In genomic region chr1:166378431-166379012, GRCm38 (mm10) we compare ENCODE assay signal across 8 mouse cellular contexts. TPM values are rescaled to one million over a fixed set of nuclear protein-coding genes. Genes with fewer than 3 reads are reported as not detected.
A peak's percentile ranks its signal among the peaks of the same experiment; 100 is the strongest.
DNase-seq lines count a peak whose midpoint lies in the region; ATAC-seq and TF ChIP-seq lines count a peak whose summit lies in the region.

No protein-coding gene starts in this region.

- H3K27me3 ChIP-seq in heart, adult 2 months (ENCODE audit: control insufficient read depth, insufficient read depth, low read length): no peaks in the 10 kb centered on the region
- no peaks in the 10 kb centered on the region for H3K27me3 ChIP-seq in CH12.LX (replicated peaks)
- H3K27me3 ChIP-seq in forebrain, embryonic 11.5 days (ENCODE audit: control insufficient read depth, insufficient read depth, low read length): no peaks in the 10 kb centered on the region
- H3K27me3 ChIP-seq in liver, embryonic 13.5 days: no peaks in the 10 kb centered on the region

- in situ Hi-C loops in CH12.LX (cut with MboI; ENCODE audit: low pct_ligation_motif_present, low pct_unique_long_range_greater_than_20kb, low sequenced_read_pairs): loop anchor here (25.0 kb wide), 2 partner anchors 391 to 566 kb away; no protein-coding TSS in a partner anchor

- no peak for TF ChIP-seq EP300 in heart, adult 2 months (IDR thresholded peaks at IDR 0.05; ENCODE audit: insufficient read depth, low read depth, low read length)
- TF ChIP-seq EP300 in CH12.LX (IDR thresholded peaks at IDR 0.05; ENCODE audit: low read length): no peak

- dilution Hi-C loops in CH12.LX (cut with MboI; ENCODE audit: extremely low pct_ligation_motif_present, extremely low pct_unique_long_range_greater_than_20kb, low sequenced_read_pairs): no loop called here

- TF ChIP-seq POLR2A in heart, adult 2 months (IDR thresholded peaks at IDR 0.05; ENCODE audit: insufficient read depth, low read depth, low read length): peak; percentile 62
- no peak for TF ChIP-seq POLR2A in CH12.LX (IDR thresholded peaks at IDR 0.05; ENCODE audit: low read depth, low read length)

- TF ChIP-seq CTCF in heart, adult 2 months (IDR thresholded peaks at IDR 0.05): peak; percentile 24; the same call in 1 of the 2 replicates
- no peak for TF ChIP-seq CTCF in CH12.LX (conservative IDR thresholded peaks at IDR 0.05 in 1 of 2, IDR thresholded peaks at IDR 0.05 in 1 of 2; ENCODE audit: low read depth in 2 of 2, low read length in 2 of 2)

- H3K4me3 ChIP-seq in heart, adult 2 months: peak overlapping the region; percentile 49
- H3K4me3 ChIP-seq in CH12.LX (replicated peaks in 1 of 3; ENCODE audit: low read depth in 2 of 3, low read length in 2 of 3, poor library complexity in 1 of 3): peak overlapping the region in 2 of 3 experiments; percentile 43 to 49
- peak overlapping the region; percentile 93 for H3K4me3 ChIP-seq in forebrain, embryonic 11.5 days (ENCODE audit: low read depth, low read length)
- peak overlapping the region; percentile 91 for H3K4me3 ChIP-seq in liver, embryonic 13.5 days (replicated peaks)

- H3K36me3 ChIP-seq in heart, adult 2 months (ENCODE audit: control insufficient read depth, insufficient read depth, low read length): peaks cover 5% of the 10 kb centered on the region; the same call in 1 of the 2 replicates
- H3K36me3 ChIP-seq in CH12.LX (replicated peaks in 1 of 2; ENCODE audit: control insufficient read depth in 1 of 2, insufficient read depth in 1 of 2, low read length in 1 of 2): peaks cover 10 to 21% of the 10 kb centered on the region in 2 experiments
- no peaks in the 10 kb centered on the region for H3K36me3 ChIP-seq in forebrain, embryonic 11.5 days (ENCODE audit: control insufficient read depth, insufficient read depth, low read length)
- peaks cover 11% of the 10 kb centered on the region for H3K36me3 ChIP-seq in liver, embryonic 13.5 days

- H3K27ac ChIP-seq in heart, adult 2 months: peak overlapping the region; percentile 73
- no peak overlapping the region for H3K27ac ChIP-seq in CH12.LX (ENCODE audit: insufficient read depth, low read depth)
- H3K27ac ChIP-seq in forebrain, embryonic 11.5 days (ENCODE audit: low read depth, low read length): no peak overlapping the region
- H3K27ac ChIP-seq in liver, embryonic 13.5 days: peak overlapping the region; percentile 75

- no peak for DNase-seq in heart, adult 2 months
- DNase-seq in heart, adult 8-10 months (ENCODE audit: low spot score): no peak
- no peak for DNase-seq in CH12.LX (ENCODE audit: extremely low read depth)
- DNase-seq in forebrain, embryonic 11.5 days (ENCODE audit: low spot score): no peak
- no peak for DNase-seq in liver, embryonic 13.5 days
- DNase-seq in retina, embryonic 14.5 days (ENCODE audit: low spot score): no peak
- DNase-seq in adipocyte (ENCODE audit: low spot score): no peak
- no peak for DNase-seq in cerebellum, postnatal 36 days

- 4% methylated on average over 21 of the region's 21 CpGs for WGBS in heart, adult 2 months
- WGBS in forebrain, embryonic 11.5 days: 6% methylated on average over 21 of the region's 21 CpGs
- WGBS in liver, embryonic 13.5 days (ENCODE audit: insufficient replicate concordance): 10% methylated on average over 21 of the region's 21 CpGs

- no peaks in the 10 kb centered on the region for H3K9me3 ChIP-seq in CH12.LX (replicated peaks; ENCODE audit: low read length)
- H3K9me3 ChIP-seq in forebrain, embryonic 11.5 days (ENCODE audit: control insufficient read depth, low read length): no peaks in the 10 kb centered on the region
- 0 out of 2 replicates have a peak, but pooled peaks cover 4% of the 10 kb centered on the region for H3K9me3 ChIP-seq in liver, embryonic 13.5 days (replicated peaks)

- H3K4me2 ChIP-seq in CH12.LX (ENCODE audit: insufficient read depth, low read depth, poor library complexity, severe bottlenecking): peak overlapping the region; percentile 17; the same call in 1 of the 2 replicates
- peak overlapping the region; percentile 60 for H3K4me2 ChIP-seq in forebrain, embryonic 11.5 days (ENCODE audit: low read depth, low read length, severe bottlenecking)
- H3K4me2 ChIP-seq in liver, embryonic 13.5 days: peak overlapping the region; percentile 93

- peaks cover 2% of the 10 kb centered on the region; the same call in 1 of the 2 replicates for H3K79me2 ChIP-seq in heart, adult 2 months (replicated peaks; ENCODE audit: control insufficient read depth, insufficient read depth, low read length)
- peaks cover 24% of the 10 kb centered on the region for H3K79me2 ChIP-seq in CH12.LX (replicated peaks; ENCODE audit: control insufficient read depth, extremely low read depth, insufficient read depth, poor library complexity, severe bottlenecking)

- ATAC-seq in forebrain, embryonic 11.5 days (replicated peaks; ENCODE audit: low FRiP score): no peak
- no peak for ATAC-seq in liver, embryonic 13.5 days (ENCODE audit: low read depth)

- no peak for TF ChIP-seq RAD21 in CH12.LX (IDR thresholded peaks at IDR 0.05; ENCODE audit: low read depth, low read length)

- peaks cover 11% of the 10 kb centered on the region for H3K4me1 ChIP-seq in heart, adult 2 months (ENCODE audit: control insufficient read depth, insufficient read depth, low read length)
- peaks cover 7 to 24% of the 10 kb centered on the region in 2 experiments for H3K4me1 ChIP-seq in CH12.LX (ENCODE audit: control insufficient read depth in 1 of 2, insufficient read depth in 2 of 2)
- peaks cover 5% of the 10 kb centered on the region for H3K4me1 ChIP-seq in forebrain, embryonic 11.5 days (replicated peaks; ENCODE audit: control insufficient read depth, insufficient read depth, low read length)
- H3K4me1 ChIP-seq in liver, embryonic 13.5 days (replicated peaks): peaks cover 29% of the 10 kb centered on the region

- intact Hi-C loops in heart, adult 2 months (cut with DNase I): loop anchor here (1.0 to 10.0 kb wide), 3 partner anchors 31 to 914 kb away; partner anchors contain the start of genes Dcaf6, Mpc2, Pogk and Pou2f1

- H3K9ac ChIP-seq in heart, adult 2 months (ENCODE audit: low read depth, low read length): peak overlapping the region; percentile 72
- H3K9ac ChIP-seq in CH12.LX (ENCODE audit: insufficient read depth, low read depth): peak overlapping the region; percentile 22; the same call in 1 of the 2 replicates
- H3K9ac ChIP-seq in forebrain, embryonic 11.5 days (ENCODE audit: low read length): peak overlapping the region; percentile 77
- H3K9ac ChIP-seq in liver, embryonic 13.5 days: peak overlapping the region; percentile 94

TF ChIP-seq in CH12.LX, 34 proteins besides CTCF, POLR2A, EP300 and RAD21:
- no peak for TF ChIP-seq TCF12 (IDR thresholded peaks at IDR 0.05; ENCODE audit: low read depth, low read length)
- TF ChIP-seq MXI1 (IDR thresholded peaks at IDR 0.05; ENCODE audit: low read depth, low read length): no peak
- TF ChIP-seq ELF1 (IDR thresholded peaks at IDR 0.05; ENCODE audit: low read depth, low read length): no peak
- no peak for TF ChIP-seq E2F4 (IDR thresholded peaks at IDR 0.05; ENCODE audit: insufficient replicate concordance, low read depth, low read length)
- TF ChIP-seq BHLHE40 (IDR thresholded peaks at IDR 0.05; ENCODE audit: low read depth, low read length): no peak
- peak; percentile 15; the same call in 1 of the 2 replicates for TF ChIP-seq NELFE (IDR thresholded peaks at IDR 0.05; ENCODE audit: low read depth, low read length)

RNA-seq across cellular contexts. Expression of gene Tada1, which starts 0.4 kb away (rescaled TPM):
- total RNA-seq in heart, adult 2 months (2021): 1 to 10 TPM; 6.6 to 9.2 TPM
- 8.5 and 15.0 TPM in 2 replicates for polyA plus RNA-seq in heart, adult 2 months (2012; rRNA removed)
- total RNA-seq in heart, adult 8-10 months (2022): 1 to 10 TPM; 6.3 to 8.5 (median 7.2) TPM
- 46.3 and 49.9 TPM in 2 replicates for total RNA-seq in CH12.LX (2012; rRNA removed)
- total RNA-seq in CH12.LX (2014; rRNA removed): 80.1 and 86.0 TPM in 2 replicates
- 49.6 and 59.5 TPM in 2 replicates for polyA plus RNA-seq in CH12.LX (2012; ENCODE audit: insufficient read length, low read depth)
- polyA plus RNA-seq in forebrain, embryonic 11.5 days (2014; fragmentation: Nextera tagmentation; extraction: Ambion mirVana): 64.0 and 70.1 TPM in 2 replicates
- 25.7 and 28.9 TPM in 2 replicates for polyA plus RNA-seq in liver, embryonic 13.5 days (2015; fragmentation: Nextera tagmentation; extraction: Ambion mirVana)

RNA-seq across cellular contexts. Expression of gene Pogk, which starts 31.1 kb away (rescaled TPM):
- 10 to 100 TPM in 1 of 2 experiments, 1 to 10 TPM in 1; 9.7 to 11.6 TPM for total RNA-seq in heart, adult 2 months (2021)
- 6.2 and 12.0 TPM in 2 replicates for polyA plus RNA-seq in heart, adult 2 months (2012; rRNA removed)
- total RNA-seq in heart, adult 8-10 months (2022): 10 to 100 TPM in 2 of 4 experiments, 1 to 10 TPM in 2; 9.6 to 15.1 (median 10.4) TPM
- total RNA-seq in CH12.LX (2012; rRNA removed): 9.9 and 10.4 TPM in 2 replicates
- total RNA-seq in CH12.LX (2014; rRNA removed): 4.9 TPM in 2 replicates
- polyA plus RNA-seq in CH12.LX (2012; ENCODE audit: insufficient read length, low read depth): 7.1 and 7.3 TPM in 2 replicates
- 46.7 and 49.5 TPM in 2 replicates for polyA plus RNA-seq in forebrain, embryonic 11.5 days (2014; fragmentation: Nextera tagmentation; extraction: Ambion mirVana)
- 1.2 and 1.4 TPM in 2 replicates for polyA plus RNA-seq in liver, embryonic 13.5 days (2015; fragmentation: Nextera tagmentation; extraction: Ambion mirVana)

Comparison
In these comparisons a context has a peak if more than half of its experiments do, and no peak if none do; other contexts are left out.
1. H3K27ac ChIP-seq: peak in heart, adult 2 months (single experiment) and liver, embryonic 13.5 days (single experiment); none in CH12.LX (single experiment) and forebrain, embryonic 11.5 days (single experiment).
2. H3K9ac ChIP-seq: peak in every context shown above with its lines; median percentile 94 in liver, embryonic 13.5 days; 77 in forebrain, embryonic 11.5 days; 72 in heart, adult 2 months; 22 in CH12.LX.
3. H3K4me2 ChIP-seq: peak in every context shown above with its lines; median percentile 93 in liver, embryonic 13.5 days; 60 in forebrain, embryonic 11.5 days; 17 in CH12.LX.
4. Peak in every context shown above with its lines, with median percentiles within 50 percentile points of each other: H3K4me3 ChIP-seq.